Mouse (Mus musculus) lung, postnatal 0 days (tissue): ENCODE measurements at regions not wholly inside any gene's neighbourhood (a gene's known extent, or its start where the extent isn't known, plus 50 kb on each side); places are given as distances from the start of the nearest gene placed in this dataset.
A peak's percentile ranks its signal among the peaks of the same experiment; 100 is the strongest.

ENCODE experiments used
- ATAC-seq: fragments of 200-750 bp; cut with Nextera tagmentation; 2 replicates; pipeline ENCODE4 v1.8.0; 2017; ENCODE audit warnings: moderate library complexity
- DNase-seq: peaks from one replicate; pipeline ENCODE4 v3.0.0-alpha.2; 2016; ENCODE audit warnings: low spot score
- H3K27ac ChIP-seq: fragments of 300-500 bp; sonication (generic); 2 replicates; pipeline ENCODE4 v1.5.1; 2014; ENCODE audit warnings: antibody characterized with exemption, mild to moderate bottlenecking, low read length, mixed read lengths
- H3K27me3 ChIP-seq: fragments of 300-500 bp; sonication (generic); replicated peaks from 2 replicates; pipeline ENCODE4 v1.6.1; 2014; ENCODE audit warnings: low read length, mixed read lengths; ENCODE audit not compliant: insufficient read depth
- H3K36me3 ChIP-seq: fragments of 300-500 bp; sonication (generic); 2 replicates; pipeline ENCODE4 v1.6.1; 2014; ENCODE audit warnings: low read length, mixed read lengths; ENCODE audit not compliant: insufficient read depth
- H3K4me1 ChIP-seq: fragments of 300-500 bp; sonication (generic); 2 replicates; pipeline ENCODE4 v1.6.1; 2014; ENCODE audit warnings: antibody characterized with exemption, low read depth, low read length, mixed read lengths; ENCODE audit not compliant: insufficient read depth
- H3K4me2 ChIP-seq: fragments of 300-500 bp; sonication (generic); replicated peaks from 2 replicates; pipeline ENCODE4 v1.6.1; 2014; ENCODE audit warnings: low read depth, mild to moderate bottlenecking, low read length, moderate library complexity, mixed read lengths
- H3K4me3 ChIP-seq: fragments of 300-500 bp; sonication (generic); 2 replicates; pipeline ENCODE4 v1.5.1; 2014; ENCODE audit warnings: low read depth, low read length
- H3K9ac ChIP-seq: fragments of 300-500 bp; sonication (generic); replicated peaks from 2 replicates; pipeline ENCODE4 v1.6.1; 2014; ENCODE audit warnings: low read depth, mild to moderate bottlenecking
- H3K9me3 ChIP-seq: fragments of 300-500 bp; sonication (generic); 2 replicates; pipeline ENCODE4 v1.6.1; 2016; ENCODE audit warnings: low read length, mixed read lengths
- CTCF ChIP-seq: IDR thresholded peaks from 2 replicates; pipeline ENCODE4 v1.5.1; 2016; ENCODE audit warnings: antibody characterized with exemption, mild to moderate bottlenecking
- EP300 ChIP-seq: IDR thresholded peaks from 2 replicates; pipeline ENCODE4 v1.6.1; 2016; ENCODE audit warnings: antibody characterized with exemption, mild to moderate bottlenecking, control low read depth
- WGBS: fragments of 180-500 bp; shearing (Covaris S2); extraction: QIAGEN DNeasy Blood & Tissue Kit; methylation state at CpG from one replicate; pipeline ENCODE4 v1.1.7; 2014; 5-methylcytosine and 5-hydroxymethylcytosine counted together

DNA sequence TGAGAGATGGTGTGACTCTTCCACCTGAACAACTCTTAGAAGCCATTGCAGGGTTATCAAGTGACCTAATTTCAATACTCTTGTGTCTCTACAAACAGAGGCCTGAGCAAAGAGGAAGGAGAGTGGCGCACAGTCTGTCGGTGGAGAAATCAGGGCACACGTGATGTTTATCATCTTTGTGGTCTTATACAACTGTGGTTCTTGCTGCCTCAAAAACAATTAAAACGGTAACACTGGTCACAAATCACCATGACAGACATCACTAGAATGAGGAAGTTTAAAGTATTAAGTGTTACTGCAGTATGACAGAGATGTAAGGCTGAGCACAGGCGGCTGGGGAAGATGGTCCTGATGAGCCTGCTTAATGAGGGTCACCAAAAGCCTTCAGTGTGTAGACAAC lies 73.6 kb downstream of the Sdc1 start:
- no peak for DNase-seq
- ATAC-seq = no peak
- Histone ChIP-seq H3K4me3 (no peak overlapping the region), H3K27me3 (no peaks in the 10 kb centered on the region), H3K4me1 (no peaks in the 10 kb centered on the region; the same call in 1 of the 2 replicates), H3K27ac (no peak overlapping the region), H3K36me3 (no peaks in the 10 kb centered on the region), H3K4me2 (no peak overlapping the region), H3K9me3 (no peaks in the 10 kb centered on the region), H3K9ac (no peak overlapping the region)
- WGBS = 50% methylated on average over 5 of the region's 5 CpGs
- TF ChIP-seq EP300 = no peak
- no peak for TF ChIP-seq CTCF

DNA sequence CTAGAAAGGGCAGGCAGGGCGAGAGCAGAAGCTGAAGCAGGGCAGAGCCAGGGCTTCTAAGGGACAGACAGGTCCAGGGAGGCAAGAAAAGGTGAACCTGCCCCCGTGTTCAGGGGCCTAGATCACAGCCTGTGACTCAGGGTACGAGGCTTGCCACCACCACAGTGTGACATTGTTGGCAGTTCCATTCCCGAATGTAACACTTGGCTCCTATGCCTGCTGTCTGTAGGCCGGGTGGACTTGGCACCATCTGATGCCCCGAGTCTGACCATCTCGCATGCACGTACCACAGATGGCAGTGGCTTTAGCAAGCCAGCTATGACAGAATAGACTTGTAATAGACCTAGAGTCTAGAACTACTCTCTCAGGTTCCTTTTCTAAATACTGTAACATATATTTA lies 74.3 kb downstream of the Sdc1 start:
- Histone ChIP-seq H3K36me3 (no peaks in the 10 kb centered on the region), H3K9me3 (no peaks in the 10 kb centered on the region), H3K4me1 (no peaks in the 10 kb centered on the region; the same call in 1 of the 2 replicates), H3K4me2 (no peak overlapping the region), H3K9ac (no peak overlapping the region), H3K4me3 (no peak overlapping the region), H3K27ac (no peak overlapping the region), H3K27me3 (no peaks in the 10 kb centered on the region)
- 84% methylated on average over 8 of the region's 8 CpGs for WGBS
- DNase-seq = no peak
- TF ChIP-seq EP300 = no peak
- no peak for TF ChIP-seq CTCF
- no peak for ATAC-seq

DNA sequence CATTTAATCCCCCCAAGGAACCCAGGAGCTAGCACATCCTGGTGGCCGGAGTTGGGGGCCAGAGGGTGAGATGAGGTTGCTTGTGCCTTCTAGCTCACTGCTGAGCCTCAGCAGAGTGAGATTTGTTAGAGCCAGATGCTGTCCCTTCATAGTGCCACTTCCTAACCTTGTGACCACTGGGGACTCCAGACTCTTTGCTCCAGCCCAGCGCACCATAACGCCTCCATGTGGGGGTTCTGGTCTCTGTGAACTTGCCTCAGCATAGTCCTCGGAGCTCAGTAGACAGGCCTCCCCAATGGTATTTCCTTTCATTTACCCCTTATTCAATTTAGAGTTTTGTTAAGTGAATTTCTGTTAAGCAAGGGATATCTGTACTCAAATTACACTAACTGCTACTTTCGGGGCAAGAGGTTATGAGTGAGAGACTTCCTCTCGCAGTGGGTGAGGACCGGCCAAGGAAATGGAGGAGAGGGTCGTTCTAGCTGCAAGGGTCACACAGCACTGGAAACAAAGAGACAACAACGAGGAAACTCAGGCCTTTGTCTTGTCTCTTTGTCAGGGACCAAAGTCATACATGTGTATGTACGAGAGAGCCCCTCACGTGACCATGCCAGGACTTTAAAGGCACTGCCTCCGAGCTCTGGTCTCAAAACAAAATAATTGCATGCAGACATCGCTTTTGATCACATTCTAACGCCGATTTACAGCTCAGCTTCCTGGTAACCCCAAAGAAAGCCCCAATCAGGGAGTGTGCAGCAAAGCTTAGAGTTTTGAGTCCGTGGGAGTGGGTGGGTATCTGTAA lies 74.8 kb upstream of the Laptm4a start:
- H3K27me3 ChIP-seq = no peaks in the 10 kb centered on the region

GRCm38 (mm10) chr12:8847227-8847857 lies 74.1 kb upstream of the Laptm4a start:
- Histone ChIP-seq H3K9me3 (no peaks in the 10 kb centered on the region), H3K4me2 (no peak overlapping the region), H3K36me3 (no peaks in the 10 kb centered on the region), H3K27me3 (no peaks in the 10 kb centered on the region), H3K27ac (peak overlapping the region; percentile 51; the same call in 1 of the 2 replicates), H3K4me1 (no peaks in the 10 kb centered on the region; the same call in 1 of the 2 replicates), H3K4me3 (no peak overlapping the region), H3K9ac (no peak overlapping the region)
- DNase-seq = peak; percentile 60
- ATAC-seq = peak; percentile 88
- 59% methylated on average over 10 of the region's 10 CpGs for WGBS
- TF ChIP-seq EP300 (peak; percentile 66; the same call in 1 of the 2 replicates), CTCF (no peak)

More for the DNA sequence above, 74.8 kb upstream of the Laptm4a start:
- DNase-seq (no peak), ATAC-seq (no peak)
- 41% methylated on average over 16 of the region's 16 CpGs for WGBS
- TF ChIP-seq EP300 (no peak), CTCF (0 out of 2 replicates have a peak, but pooled peaks have one; percentile 6)
- H3K4me2 ChIP-seq = no peak overlapping the region
- no peaks in the 10 kb centered on the region for H3K36me3 ChIP-seq
- no peaks in the 10 kb centered on the region; the same call in 1 of the 2 replicates for H3K4me1 ChIP-seq
- 0 out of 2 replicates have a peak overlapping the region, but pooled peaks have one; percentile 51 for H3K27ac ChIP-seq
- no peak overlapping the region for H3K4me3 ChIP-seq
- H3K9ac ChIP-seq = no peak overlapping the region
- no peaks in the 10 kb centered on the region for H3K9me3 ChIP-seq

DNA sequence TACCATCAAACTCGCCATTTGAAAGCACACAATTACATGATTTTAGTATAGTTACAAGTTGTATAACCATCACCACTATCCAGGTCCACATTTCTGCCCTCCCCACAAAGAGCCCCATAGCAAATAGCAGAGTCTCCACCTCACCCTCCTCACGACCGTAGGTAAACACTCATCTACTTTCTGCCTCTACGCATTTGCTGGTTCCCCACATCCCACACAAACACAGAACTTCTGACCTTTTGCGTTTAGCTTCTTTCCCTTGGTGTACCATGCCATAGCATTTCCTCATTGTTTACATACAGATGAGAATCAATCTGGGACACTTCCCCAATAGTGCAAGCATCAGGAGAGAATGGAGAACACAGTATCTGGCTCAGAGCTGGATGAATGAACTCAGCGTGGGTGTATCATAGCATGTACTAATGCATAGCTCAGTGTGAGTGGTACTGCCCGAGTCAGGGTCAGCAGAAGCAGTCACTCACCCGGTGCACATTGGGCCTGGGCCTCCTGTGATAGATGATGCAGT lies 73.5 kb upstream of the Laptm4a start:
- 54% methylated on average over 8 of the region's 8 CpGs for WGBS
- Histone ChIP-seq H3K27me3 (no peaks in the 10 kb centered on the region), H3K27ac (0 out of 2 replicates have a peak overlapping the region, but pooled peaks have one; percentile 12), H3K4me3 (no peak overlapping the region), H3K9me3 (no peaks in the 10 kb centered on the region), H3K4me1 (no peaks in the 10 kb centered on the region; the same call in 1 of the 2 replicates), H3K9ac (no peak overlapping the region), H3K36me3 (no peaks in the 10 kb centered on the region), H3K4me2 (no peak overlapping the region)
- TF ChIP-seq EP300 = no peak
- no peak for TF ChIP-seq CTCF
- DNase-seq (peak; percentile 52), ATAC-seq (peak; percentile 87)

- Histone ChIP-seq H3K4me2 (no peak overlapping the region), H3K4me1 (no peaks in the 10 kb centered on the region; the same call in 1 of the 2 replicates), H3K27me3 (no peaks in the 10 kb centered on the region), H3K9ac (no peak overlapping the region), H3K36me3 (no peaks in the 10 kb centered on the region), H3K9me3 (no peaks in the 10 kb centered on the region), H3K4me3 (no peak overlapping the region), H3K27ac (no peak overlapping the region)
- TF ChIP-seq EP300 = no peak
- no peak for TF ChIP-seq CTCF
- ATAC-seq (no peak), DNase-seq (no peak)
- 75% methylated on average over 4 of the region's 4 CpGs for WGBS
Measured at GRCm38 (mm10) chr12:8853858-8854257, 67.6 kb upstream of the Laptm4a start.
